Mouse (Mus musculus) embryonic stem cell, embryonic (primary cell): ENCODE data around the gene Hoxa9.

Experiments used
- CTCF ChIA-PET, 4 experiments: fragments of 300-600 bp in 2 of 4; fragments of 350-600 bp in 2 of 4; sonication (Branson Sonifier 250); formaldehyde crosslinking; loops; one replicate each; lab custom pipeline; 2022; ENCODE audit warnings: inconsistent platforms in 2 of 4; lab: Charles Lee
- POLR2A ChIA-PET, 4 experiments: fragments of 300-600 bp in 2 of 4; fragments of 350-600 bp in 2 of 4; sonication (Branson Sonifier 250); formaldehyde crosslinking; loops; one replicate each; lab custom pipeline; 2022; ENCODE audit warnings: antibody characterized with exemption in 4 of 4, inconsistent platforms in 1 of 4; lab: Charles Lee

Gene Hoxa9

DNA sequence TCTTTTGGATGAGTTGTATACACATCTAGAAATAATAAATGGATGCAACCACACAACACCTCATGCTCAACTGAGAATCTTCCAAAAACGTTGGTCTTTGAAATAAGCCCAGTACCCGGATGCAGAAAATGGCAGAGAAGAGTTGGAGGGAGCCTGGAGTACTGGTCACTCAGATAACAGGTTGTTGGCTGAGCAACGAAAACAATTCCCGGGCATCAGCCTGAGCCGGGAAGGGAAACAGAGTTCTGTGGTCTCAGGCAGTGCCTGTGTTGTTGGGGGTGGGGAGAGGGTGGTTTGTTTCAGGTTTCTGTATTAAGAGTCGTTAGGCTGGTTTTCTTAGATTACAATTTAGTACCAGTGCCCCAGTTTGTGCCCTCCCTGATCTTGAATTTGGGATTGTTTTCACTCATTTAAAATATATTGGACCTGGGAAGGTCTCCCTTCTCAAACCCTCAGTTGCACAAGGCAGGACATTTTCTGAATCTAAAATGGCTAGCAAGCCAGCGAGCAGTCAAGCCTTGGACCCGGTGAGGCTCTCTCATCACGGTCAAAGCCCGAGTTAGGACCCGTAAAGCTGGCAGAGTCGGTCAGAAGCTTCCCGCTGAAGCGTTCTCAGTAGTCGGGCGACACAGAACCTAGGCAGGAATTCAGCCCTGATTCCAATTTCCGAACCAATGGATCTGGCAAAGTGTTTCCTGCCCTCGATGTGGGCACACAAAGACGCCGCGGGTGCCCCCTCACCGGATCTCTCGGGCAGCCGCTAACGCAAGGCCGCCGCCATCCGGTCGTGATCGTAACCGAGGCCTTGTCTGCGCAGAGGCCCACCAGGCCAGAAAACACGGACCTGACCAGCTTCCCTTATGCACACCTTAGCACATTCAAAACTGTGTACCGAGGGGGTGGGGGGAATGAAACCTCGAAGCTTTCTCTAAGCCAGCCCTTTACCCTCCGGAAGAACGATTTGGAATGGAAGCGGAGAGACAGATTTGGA, 2.1 kb downstream of the Hoxa9 start:
- ChIA-PET POLR2A (interaction anchor here in 2 of 4 experiments (1.1 to 1.6 kb wide), 3 partner anchors 8 to 719 kb away, joined by 3 to 6 read pairs (median 4); no protein-coding TSS in a partner anchor), CTCF (interaction anchor here in 3 of 4 experiments (0.6 to 1.9 kb wide), 7 partner anchors 9 to 649 kb away, joined by 3 to 6 read pairs (median 4); partner anchors contain the start of gene Hoxa10 (in 1 of the 3))

DNA sequence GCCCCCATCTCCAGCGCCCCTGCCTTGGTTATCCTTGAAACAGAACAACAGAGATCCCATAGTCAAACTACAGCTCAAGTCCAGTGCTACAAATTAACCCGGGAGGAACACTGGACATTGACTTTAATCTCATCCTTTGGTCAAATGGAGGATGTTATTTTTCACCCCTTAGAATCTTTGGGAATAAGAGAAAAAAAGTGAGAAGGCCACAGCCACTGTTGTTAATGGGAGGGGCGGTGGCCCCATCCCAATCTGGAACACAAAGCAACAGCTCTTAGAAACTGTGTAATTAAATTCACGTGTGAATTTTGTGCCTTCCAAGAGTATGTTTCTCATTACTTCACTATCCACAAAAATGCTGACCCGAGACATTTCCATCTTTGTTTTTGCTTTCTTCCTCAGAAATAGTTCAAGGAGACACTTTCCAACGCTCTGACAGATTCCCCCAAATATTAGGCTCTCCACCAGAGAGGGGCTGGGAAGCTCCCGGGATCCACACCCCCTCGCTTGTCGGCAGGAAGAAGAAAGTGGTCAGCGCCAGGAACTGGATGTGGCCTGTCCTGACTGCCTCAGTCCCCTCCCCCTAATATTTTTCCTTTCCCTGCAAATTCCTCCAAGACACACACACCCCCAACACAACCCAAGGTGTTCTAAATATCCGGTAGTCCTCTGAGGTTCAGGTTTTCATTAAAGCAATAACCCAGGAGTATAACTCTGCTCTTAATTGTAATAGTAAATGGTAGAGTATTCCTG, 3.2 kb downstream of the Hoxa9 start:
- CTCF ChIA-PET, result interaction anchor here in 1 of 4 experiments (0.7 kb wide), 1 partner anchor 1084 kb away, joined by 26 read pairs; no protein-coding TSS in a partner anchor

DNA sequence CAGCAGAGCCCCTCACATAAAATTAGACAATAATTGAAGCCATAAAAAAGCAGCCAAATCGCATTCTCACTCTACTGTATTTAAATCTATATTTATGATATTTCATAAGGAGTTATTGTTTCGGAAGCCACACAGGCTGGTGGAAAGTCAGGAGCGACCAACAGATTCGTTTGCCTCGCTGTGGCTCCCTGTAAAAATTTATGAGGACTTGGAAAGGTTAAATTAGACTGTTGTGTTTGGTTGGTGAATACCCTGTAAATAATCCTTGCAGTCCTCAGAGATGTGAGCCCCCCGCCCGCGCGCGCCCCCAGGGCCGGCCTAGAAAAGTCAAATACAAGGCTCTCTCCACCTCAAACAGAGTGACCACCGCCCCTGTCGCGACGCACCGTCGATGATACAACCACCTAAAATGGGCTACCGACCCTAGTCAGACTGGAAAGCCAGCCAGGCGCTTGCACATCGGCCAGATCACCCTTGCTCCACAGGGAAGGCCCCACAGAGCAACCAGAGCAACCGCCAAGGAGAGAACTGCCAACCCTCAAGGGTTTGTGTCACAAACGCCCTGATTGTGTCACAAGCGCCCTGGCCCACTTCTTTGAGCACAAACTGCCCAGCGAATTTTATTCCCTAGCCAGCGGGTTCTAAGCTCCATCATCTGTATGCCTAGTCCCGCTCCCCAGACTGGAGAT, 4.2 kb downstream of the Hoxa9 start:
- ChIA-PET CTCF (no interaction called here), POLR2A (interaction anchor here in 2 of 4 experiments (0.6 to 1.3 kb wide), 5 partner anchors 12 to 68 kb away, joined by 3 to 4 read pairs (median 3); no protein-coding TSS in a partner anchor)

More for the DNA sequence above, 3.2 kb downstream of the Hoxa9 start:
- POLR2A ChIA-PET, result interaction anchor here in 2 of 4 experiments (0.6 to 1.3 kb wide), 3 partner anchors 16 to 69 kb away, joined by 3 to 4 read pairs (median 3); no protein-coding TSS in a partner anchor

DNA sequence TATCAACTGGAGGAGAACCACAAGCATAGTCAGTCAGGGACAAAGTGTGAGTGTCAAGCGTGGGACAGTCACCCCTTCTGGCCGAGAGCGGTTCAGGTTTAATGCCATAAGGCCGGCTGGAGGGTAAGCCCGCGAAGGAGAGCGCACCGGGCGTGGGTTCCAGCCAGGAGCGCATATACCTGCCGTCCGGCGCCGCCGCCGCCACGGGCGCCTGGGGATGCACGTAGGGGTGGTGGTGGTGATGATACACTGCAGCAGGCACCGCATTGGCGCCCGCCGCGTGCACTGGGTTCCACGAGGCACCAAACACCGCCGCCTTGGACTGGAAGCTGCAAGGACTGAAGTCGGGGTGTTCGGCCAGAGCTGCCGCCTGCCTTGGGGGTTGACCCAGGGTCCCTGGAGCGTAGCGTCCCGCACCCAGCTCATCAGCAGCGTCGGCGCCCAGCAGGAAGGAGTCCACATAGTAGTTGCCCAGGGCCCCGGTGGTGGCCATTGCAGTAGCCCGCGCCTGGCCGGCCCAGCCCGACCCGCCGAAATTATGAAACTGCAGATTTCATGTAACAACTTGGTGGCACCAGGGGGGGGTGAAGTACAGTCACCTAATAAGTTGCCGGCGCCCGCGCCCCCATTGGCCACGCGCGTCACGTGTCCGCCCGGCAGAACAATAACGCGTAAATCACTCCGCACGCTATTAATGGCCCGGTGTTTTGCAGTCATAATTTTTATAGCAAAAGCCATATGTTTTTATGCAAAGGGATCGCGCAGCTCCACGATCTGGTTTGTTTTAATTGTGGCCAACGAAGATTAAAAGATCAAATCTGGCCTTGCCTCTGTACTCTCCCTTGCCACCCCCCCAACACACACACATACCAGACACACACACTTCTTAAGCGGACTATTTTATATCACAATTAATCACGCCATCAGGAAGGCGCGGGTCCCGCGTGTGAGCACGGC, 5.0 kb downstream of the Hoxa9 start:
- ChIA-PET CTCF (interaction anchor here in 2 of 4 experiments (0.9 to 1.2 kb wide), 2 partner anchors 14 kb away, joined by 4 read pairs; no protein-coding TSS in a partner anchor), POLR2A (interaction anchor here in 2 of 4 experiments (0.5 to 1.8 kb wide), 5 partner anchors 12 to 109 kb away, joined by 3 to 8 read pairs (median 4); partner anchors contain the start of gene Hoxa10 (in 1 of the 2))

DNA sequence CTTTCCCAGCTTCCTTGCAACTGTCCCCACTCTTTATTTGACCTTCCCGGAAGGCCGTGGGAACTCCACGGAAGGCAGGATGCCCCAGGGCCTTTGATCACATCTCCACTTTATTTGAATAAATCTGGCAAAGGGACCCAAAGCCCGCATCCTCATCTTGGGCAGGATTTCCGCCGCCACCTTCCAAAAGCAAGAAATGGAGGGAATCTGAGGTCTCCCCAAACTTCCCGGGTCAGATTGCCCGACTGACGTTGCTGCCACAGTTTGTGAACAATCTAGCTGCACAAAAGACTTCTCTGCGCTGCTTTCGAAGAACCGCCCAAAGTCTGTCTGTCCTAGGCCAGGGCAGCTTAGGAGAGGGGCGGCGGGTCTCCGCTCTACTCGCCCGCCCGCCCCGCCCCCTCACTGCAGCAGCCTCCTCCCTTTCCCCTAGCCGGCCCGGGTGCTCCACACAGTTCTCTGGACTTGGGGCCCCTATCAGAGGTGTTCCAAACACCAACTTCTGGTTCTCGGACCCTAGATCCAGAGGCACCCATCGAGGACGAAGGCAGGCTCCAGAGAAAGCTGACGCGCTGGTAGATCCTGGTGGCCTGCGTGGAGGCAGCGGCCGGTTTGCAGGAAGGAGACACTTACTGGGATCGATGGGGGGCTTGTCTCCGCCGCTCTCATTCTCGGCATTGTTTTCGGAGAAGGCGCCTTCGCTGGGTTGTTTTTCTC, 5.8 kb downstream of the Hoxa9 start:
- POLR2A ChIA-PET, result interaction anchor here in 2 of 4 experiments (0.7 to 1.8 kb wide), 3 partner anchors 11 to 43 kb away, joined by 3 to 4 read pairs (median 4); partner anchors contain the start of gene Hoxa10 (in 1 of the 2)
- CTCF ChIA-PET, result interaction anchor here in 3 of 4 experiments (0.6 to 1.2 kb wide), 4 partner anchors 15 to 380 kb away, joined by 3 to 7 read pairs (median 4); no protein-coding TSS in a partner anchor

DNA sequence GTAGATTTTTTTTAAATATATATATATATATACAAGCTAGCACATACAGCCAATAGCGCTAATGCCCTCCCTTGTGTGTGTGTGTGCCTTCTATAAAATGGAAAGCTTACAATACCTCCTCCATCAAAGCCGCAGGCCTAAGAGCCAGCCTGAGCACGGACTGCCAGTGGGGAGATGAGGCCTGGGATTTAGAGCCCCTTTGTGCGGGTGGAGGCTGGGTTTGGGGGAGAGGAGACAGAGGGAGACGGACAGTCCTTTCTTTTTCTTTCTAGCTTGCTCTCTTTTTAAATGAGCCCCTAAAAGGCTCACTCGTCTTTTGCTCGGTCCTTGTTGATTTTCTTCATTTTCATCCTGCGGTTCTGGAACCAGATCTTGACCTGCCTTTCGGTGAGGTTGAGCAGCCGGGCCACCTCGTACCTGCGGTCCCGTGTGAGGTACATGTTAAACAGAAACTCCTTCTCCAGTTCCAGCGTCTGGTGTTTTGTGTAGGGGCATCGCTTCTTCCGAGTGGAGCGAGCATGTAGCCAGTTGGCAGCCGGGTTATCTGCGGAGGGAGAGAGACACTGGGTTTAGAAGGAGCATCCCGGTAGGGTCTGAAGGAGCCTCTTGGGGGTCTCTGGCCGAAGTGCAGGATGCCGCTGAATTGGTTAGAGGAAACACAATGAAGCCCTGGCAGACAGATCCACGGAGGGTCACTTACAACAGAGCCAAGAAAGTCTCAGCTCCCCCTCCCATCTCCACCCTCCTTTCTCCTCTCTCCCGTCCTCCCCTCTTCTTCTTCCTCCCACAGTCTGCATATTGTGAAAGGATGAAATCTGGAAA, 6.7 kb downstream of the Hoxa9 start:
- ChIA-PET CTCF (interaction anchor here (0.6 to 1.8 kb wide), 7 partner anchors 13 to 710 kb away, joined by 3 to 7 read pairs (median 4); partner anchors contain the start of gene Hoxa10 (in 1 of the 4)), POLR2A (interaction anchor here in 2 of 4 experiments (0.7 to 1.8 kb wide), 4 partner anchors 16 to 63 kb away, joined by 3 to 6 read pairs (median 4); partner anchors contain the start of gene Hoxa10 (in 1 of the 2))

DNA sequence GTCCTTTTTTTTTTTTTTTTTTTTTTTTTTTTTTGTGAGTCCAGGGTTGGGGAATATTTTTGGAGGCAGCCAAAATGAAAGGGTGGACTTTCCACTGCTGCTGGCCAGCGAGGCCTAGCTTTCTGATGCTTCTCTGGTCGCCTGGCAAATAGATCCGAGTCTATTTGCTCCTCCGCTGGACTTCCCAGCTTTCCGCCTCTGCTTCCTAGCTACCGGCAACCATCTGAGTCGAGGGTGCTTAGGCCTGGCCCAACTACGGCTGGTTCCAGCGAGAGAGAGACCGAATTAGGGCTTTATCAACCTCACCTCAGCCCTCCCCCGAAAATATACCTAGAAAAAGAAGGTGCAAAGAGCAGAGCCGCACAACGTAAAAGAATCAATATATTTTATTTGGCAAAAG, 8.2 kb downstream of the Hoxa9 start:
- ChIA-PET POLR2A (interaction anchor here in 2 of 4 experiments (0.6 to 3.2 kb wide), 12 partner anchors 9 to 105 kb away, joined by 3 to 13 read pairs (median 4); partner anchors contain the start of gene Hoxa6 (in 1 of the 2)), CTCF (interaction anchor here (0.6 to 3.8 kb wide), 13 partner anchors 11 to 1284 kb away, joined by 3 to 40 read pairs (median 6); partner anchors contain the start of gene Hoxa10 (in 2 of the 4))

DNA sequence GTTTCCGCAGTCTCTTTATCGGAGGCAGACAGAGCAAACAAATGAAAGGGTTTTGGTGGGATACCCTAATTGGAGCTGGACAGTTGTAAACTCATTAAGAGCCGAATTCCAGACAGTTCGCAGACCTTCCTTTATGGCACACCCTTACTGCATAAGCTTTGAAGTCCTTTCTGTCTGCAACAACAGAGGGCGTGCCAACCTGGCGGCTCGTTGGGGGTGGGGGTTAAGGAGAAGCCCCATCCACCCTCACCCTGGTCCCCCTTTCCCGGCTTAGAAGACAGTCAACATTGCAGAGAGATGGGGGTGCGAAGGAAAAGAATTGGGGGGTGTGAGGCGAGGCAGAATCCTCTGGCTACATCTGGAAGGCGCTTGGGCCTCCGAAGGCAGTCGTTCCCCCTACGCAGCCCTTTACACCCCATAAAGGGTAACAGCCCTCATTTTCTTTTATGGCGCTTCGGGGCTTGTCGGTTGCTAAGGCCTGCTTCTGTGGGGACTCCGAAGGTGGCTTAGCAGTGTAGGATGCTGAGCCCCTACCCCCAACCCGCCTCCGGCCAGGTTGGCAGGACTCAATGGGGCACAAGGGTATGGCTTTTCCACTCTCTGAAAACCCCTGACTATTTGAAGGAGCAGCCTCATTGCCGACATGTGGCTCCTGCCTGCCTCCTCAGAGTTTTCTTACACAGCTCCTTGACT, 8.8 kb downstream of the Hoxa9 start:
- CTCF ChIA-PET, result interaction anchor here (0.6 to 3.8 kb wide), 46 partner anchors 9 to 1284 kb away, joined by 3 to 40 read pairs (median 4); partner anchors contain the start of genes Hoxa10 (in 3 of the 4), Gm28308 (in 2 of the 4), Hoxa3 (in 2 of the 4) and Hoxa1 (in 1 of the 4)
- POLR2A ChIA-PET, result interaction anchor here in 3 of 4 experiments (0.6 to 3.2 kb wide), 17 partner anchors 9 to 631 kb away, joined by 3 to 13 read pairs (median 3); partner anchors contain the start of gene Hoxa6 (in 1 of the 3)

DNA sequence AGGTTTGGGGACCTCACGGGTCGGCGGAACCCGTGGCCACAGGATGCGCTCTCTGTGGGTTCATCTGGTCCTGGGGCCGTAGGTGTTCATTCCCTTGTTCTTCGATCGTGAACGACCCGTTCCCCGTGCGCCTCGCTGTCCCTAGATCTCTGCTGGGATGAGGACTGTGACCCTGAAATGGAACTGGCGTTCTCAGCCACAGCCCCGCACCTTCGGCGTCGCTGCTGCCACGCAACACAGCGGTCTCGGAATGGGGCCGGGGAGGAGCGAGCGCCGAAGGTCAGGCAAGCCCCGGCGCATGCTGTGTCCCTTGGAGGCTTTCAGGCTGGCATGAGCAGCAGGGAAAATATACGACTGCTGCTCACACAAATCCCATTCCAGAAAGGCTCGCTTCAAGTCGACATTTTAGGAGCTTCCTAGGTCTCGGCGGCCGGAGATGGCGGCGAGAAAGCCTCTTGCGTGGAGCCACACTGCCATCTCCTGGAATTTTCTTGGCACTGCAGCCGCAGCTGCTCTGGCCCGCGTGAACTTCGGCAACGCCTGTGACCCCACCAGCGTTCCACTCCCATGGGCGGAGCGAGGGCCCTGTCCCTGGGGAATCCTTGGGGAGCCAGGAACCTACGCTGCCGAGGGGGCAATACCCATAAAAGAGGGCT, 9.4 kb downstream of the Hoxa9 start, which contains the start of gene Hoxa7:
Hoxa7 (minus strand) TSS at position 518 of the 656 bp plus-strand sequence.
- ChIA-PET POLR2A (interaction anchor here in 3 of 4 experiments (0.6 to 3.2 kb wide), 14 partner anchors 8 to 838 kb away, joined by 3 to 13 read pairs (median 3); partner anchors contain the start of gene Hoxa6 (in 1 of the 3)), CTCF (interaction anchor here (0.6 to 3.8 kb wide), 52 partner anchors 8 to 1284 kb away, joined by 3 to 40 read pairs (median 4); partner anchors contain the start of genes Gm28308 (in 2 of the 4), Hoxa10 (in 2 of the 4), Hoxa3 (in 2 of the 4) and Hoxa1 (in 1 of the 4))

DNA sequence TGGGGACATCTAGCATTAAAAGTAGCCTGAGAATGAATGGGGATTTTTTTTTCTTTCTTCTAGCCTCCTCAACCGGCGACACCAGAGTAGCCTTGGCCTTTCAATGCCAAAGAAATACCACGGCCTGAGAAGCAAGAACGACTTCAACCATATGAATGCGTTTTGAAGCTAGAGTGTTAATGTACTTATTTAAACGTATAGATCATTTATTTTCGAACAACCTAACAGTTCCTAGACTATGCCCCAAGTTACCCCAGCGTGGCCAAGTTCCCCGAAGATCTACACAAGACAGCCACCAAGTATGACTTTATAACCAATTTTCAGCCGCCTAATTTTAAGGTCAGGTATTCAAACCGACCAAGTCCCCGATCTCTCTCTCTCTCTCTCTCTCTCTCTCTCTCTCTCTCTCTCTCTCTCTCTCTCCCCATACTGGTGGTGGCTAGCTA, 10.0 kb downstream of the Hoxa9 start:
- ChIA-PET POLR2A (interaction anchor here in 2 of 4 experiments (0.6 to 5.0 kb wide), 6 partner anchors 8 to 837 kb away, joined by 3 to 29 read pairs (median 5); partner anchors contain the start of gene Hoxa5 (in 1 of the 2)), CTCF (interaction anchor here (0.6 to 3.8 kb wide), 34 partner anchors 7 to 1283 kb away, joined by 3 to 40 read pairs (median 4); partner anchors contain the start of genes Gm28308 (in 1 of the 4), Hoxa1 (in 1 of the 4), Hoxa10 (in 1 of the 4) and Hoxa3 (in 1 of the 4))

DNA sequence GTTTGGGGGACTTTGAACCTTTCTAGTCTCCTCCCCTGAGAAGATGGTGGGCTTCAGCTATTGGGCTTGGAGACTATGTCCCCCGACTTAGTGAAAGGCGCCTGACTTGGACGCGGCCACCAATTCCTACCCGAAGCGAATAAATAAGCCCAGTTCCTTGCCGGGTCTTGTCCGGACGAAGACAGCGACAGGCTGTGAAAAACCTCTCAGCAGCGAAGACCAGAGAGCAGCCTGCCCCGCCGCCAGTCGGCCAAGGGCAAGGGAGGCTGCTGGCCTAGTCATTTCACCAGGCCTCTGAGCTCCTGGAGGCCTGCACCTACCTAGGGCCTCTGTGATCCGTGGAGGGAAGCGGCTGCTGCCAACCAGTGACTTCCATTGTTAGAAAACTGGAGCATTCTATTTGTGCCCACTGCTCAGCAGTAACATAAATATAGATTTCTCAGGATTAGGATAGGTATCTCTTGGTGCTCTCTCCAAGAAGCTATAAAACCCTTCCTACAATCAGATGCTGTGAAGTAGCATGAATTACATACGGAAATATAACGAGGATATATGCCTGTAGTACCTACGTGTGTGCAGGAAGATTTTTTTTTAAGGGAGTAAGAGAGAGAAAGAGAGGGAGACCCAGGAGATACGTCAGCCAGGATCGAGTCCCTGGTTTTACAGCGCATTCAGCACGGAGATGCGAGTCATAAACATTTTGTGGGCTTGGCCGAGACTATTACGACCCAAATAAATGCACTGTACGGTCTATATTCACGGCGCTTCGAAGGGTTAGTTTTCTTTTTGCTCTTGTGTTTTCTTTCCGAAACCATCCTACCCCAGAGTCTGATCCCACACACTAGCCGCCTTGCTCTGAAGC, 10.7 kb downstream of the Hoxa9 start:
- POLR2A ChIA-PET, result interaction anchor here in 2 of 4 experiments (1.2 to 5.0 kb wide), 5 partner anchors 9 to 751 kb away, joined by 3 to 29 read pairs (median 5); partner anchors contain the start of genes Hnrnpa2b1 (in 1 of the 2) and Hoxa5 (in 1 of the 2)
- CTCF ChIA-PET, result interaction anchor here (0.6 to 3.8 kb wide), 8 partner anchors 9 to 949 kb away, joined by 3 to 40 read pairs (median 4); partner anchors contain the start of gene Hoxa10 (in 2 of the 4)
